Mouse (Mus musculus) 3T3-L1 (cell line): Measurements from ENCODE around the gene Ly86.

Experiments
- DNase-seq: peaks from one replicate; pipeline ENCODE4 v3.0.0-alpha.2; 2015; ENCODE audit warnings: low read depth, low spot score

The Ly86 gene

GRCm38 (mm10) chr13:37353016-37353415 lies 8.0 kb downstream of the Ly86 start:
- no peak for DNase-seq

GRCm38 (mm10) chr13:37353868-37354267 lies 8.9 kb downstream of the Ly86 start:
- no peak for DNase-seq

GRCm38 (mm10) chr13:37354432-37354831 lies 9.4 kb downstream of the Ly86 start:
- DNase-seq = no peak

GRCm38 (mm10) chr13:37355642-37356331 lies 10.8 kb downstream of the Ly86 start:
- DNase-seq = no peak

GRCm38 (mm10) chr13:37356549-37356948 lies 11.5 kb downstream of the Ly86 start:
- DNase-seq = no peak

- no peak for DNase-seq
These were observed 13.1 kb downstream of the Ly86 start for GRCm38 (mm10) chr13:37358112-37358511.

- DNase-seq = peak; percentile 78
These were observed 16.2 kb downstream of the Ly86 start for GRCm38 (mm10) chr13:37361249-37361648.

- DNase-seq = peak; percentile 78
These were observed 19.3 kb downstream of the Ly86 start for GRCm38 (mm10) chr13:37364351-37364750.

- DNase-seq = no peak
These were observed 31.4 kb downstream of the Ly86 start for GRCm38 (mm10) chr13:37376411-37376810.

GRCm38 (mm10) chr13:37388222-37389202 lies 43.5 kb downstream of the Ly86 start:
- DNase-seq = no peak

GRCm38 (mm10) chr13:37389296-37389695 lies 44.3 kb downstream of the Ly86 start:
- no peak for DNase-seq

GRCm38 (mm10) chr13:37398791-37399190 lies 53.8 kb downstream of the Ly86 start:
- no peak for DNase-seq

GRCm38 (mm10) chr13:37399340-37399739 lies 54.3 kb downstream of the Ly86 start:
- peak; percentile 35 for DNase-seq

- no peak for DNase-seq
These were observed 57.4 kb downstream of the Ly86 start for GRCm38 (mm10) chr13:37402421-37402820.

- no peak for DNase-seq
These were observed 58.7 kb downstream of the Ly86 start for GRCm38 (mm10) chr13:37403708-37404107.

GRCm38 (mm10) chr13:37415696-37416095 lies 70.7 kb downstream of the Ly86 start:
- DNase-seq = no peak

GRCm38 (mm10) chr13:37423416-37423815 lies 78.4 kb downstream of the Ly86 start:
- no peak for DNase-seq

- no peak for DNase-seq
These were observed 79.9 kb downstream of the Ly86 start for GRCm38 (mm10) chr13:37424904-37425303.

- DNase-seq = no peak
These were observed 80.4 kb downstream of the Ly86 start for GRCm38 (mm10) chr13:37425406-37425805.

- no peak for DNase-seq
These were observed 81.7 kb downstream of the Ly86 start for GRCm38 (mm10) chr13:37426578-37427336.

GRCm38 (mm10) chr13:37428496-37428895 lies 83.5 kb downstream of the Ly86 start:
- DNase-seq = peak; percentile 81
